Mouse (Mus musculus) cerebellum, postnatal 4 days (tissue): ENCODE data around the gene Sik3.
A peak's percentile ranks its signal among the peaks of the same experiment; 100 is the strongest.

ENCODE experiments used
- DNase-seq, 2 experiments: peaks; one replicate each; pipeline ENCODE4 v3.0.0; 2022; ENCODE audit warnings: low spot score in 2 of 2, mixed read lengths in 1 of 2

Sik3 gene

DNA sequence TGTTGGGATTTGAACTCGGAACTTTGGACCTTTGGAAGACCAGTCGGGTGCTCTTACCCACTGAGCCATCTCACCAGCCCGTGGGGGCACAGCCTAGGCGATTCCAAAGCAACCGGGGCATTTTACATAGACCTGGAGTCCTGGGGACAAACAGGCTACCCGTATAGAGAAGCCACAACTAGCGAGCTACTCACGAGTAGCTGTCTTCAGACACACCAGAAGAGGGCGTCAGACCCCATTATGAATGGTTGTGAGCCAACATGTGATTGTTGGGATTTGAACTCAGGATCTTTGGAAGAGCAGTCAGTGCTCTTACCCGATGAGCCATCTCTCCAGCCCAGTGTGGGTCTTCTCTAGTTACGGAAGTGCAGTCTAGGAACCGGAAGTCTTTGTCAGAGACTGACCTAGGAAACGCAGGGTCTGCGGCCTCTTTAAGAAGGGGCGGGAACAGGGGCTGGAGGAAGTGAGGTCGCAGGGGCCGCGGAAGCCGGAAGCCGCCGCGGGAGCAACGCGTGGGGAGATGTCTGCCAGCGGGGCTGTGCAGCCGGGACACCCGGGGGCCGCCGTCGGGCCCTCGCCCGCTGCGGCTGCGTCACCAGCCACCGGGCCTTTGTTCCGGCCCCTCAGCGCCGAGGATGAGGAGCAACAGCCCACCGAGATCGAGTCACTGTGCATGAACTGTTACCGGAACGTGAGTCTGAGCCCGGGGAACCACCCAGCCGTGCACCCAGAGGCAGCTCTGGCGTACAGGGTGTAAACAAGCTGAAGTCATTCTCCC, 260.2 kb downstream of the Sik3 start, which contains the start of gene Zpr1:
TSS of gene Zpr1 (plus strand) at position 388 of the 778 bp plus-strand sequence.
- DNase-seq: peak; percentile 72 to 79
